Mouse (Mus musculus): Measurements from ENCODE around the gene Gm2696. TPM values are rescaled to one million over a fixed set of nuclear protein-coding genes. Genes with fewer than 3 reads are reported as not detected.
"Not testable (repeated sequence)": the region's sequence is repeated elsewhere in the genome, so short reads cannot be mapped to it uniquely, and the experiment has no call there.

The Gm2696 gene
- polyA plus RNA-seq (2014; fragmentation: Nextera tagmentation; extraction: Ambion mirVana), result not detected in 2 replicates

DNA sequence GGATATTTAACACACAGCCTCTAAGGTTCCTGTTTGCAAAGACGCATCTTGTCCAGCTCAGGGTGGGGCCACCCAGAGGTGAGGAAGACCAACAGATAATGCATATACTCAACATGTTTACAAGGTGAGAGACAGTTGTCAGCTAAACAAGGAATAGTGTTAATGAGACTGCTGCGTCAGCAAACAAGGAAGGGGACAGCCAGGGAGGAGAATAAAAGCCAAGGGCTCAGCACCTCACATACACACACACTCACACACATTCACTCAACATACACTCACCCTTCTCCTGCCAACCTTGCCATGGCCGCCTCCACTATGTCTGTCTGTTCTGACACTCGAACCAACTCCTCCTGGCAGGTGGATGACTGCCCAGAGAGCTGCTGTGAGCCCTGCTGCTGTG is at the start of gene Gm2696:
Gene Gm2696 (plus strand): TSS at position 301 of the 400 bp plus-strand sequence.
- no peak within 1 kb of the TSS for H3K4me2 ChIP-seq (ENCODE audit: low read depth, low read length)
- H3K4me3 ChIP-seq (ENCODE audit: low read depth, low read length), result no peak within 1 kb of the TSS
- H3K9ac ChIP-seq (replicated peaks; ENCODE audit: low read length), result no peak within 1 kb of the TSS
- H3K4me1 ChIP-seq (ENCODE audit: control insufficient read depth, insufficient read depth, low read length), result no peaks in the 10 kb centered on the region
- DNase-seq (ENCODE audit: low spot score), result no peak
- H3K27ac ChIP-seq (replicated peaks; ENCODE audit: low read depth, low read length), result no peak within 1 kb of the TSS
- no peak for ATAC-seq (replicated peaks; ENCODE audit: insufficient number of reproducible peaks, low FRiP score, low TSS enrichment, low read depth)
- WGBS, result 54% methylated on average over 4 of the region's 4 CpGs
- no peaks in the 10 kb centered on the region for H3K9me3 ChIP-seq (replicated peaks; ENCODE audit: control insufficient read depth, low read length)
- H3K36me3 ChIP-seq (replicated peaks; ENCODE audit: control insufficient read depth, insufficient read depth, low read depth, low read length), result no peaks in the 10 kb centered on the region
- H3K27me3 ChIP-seq (ENCODE audit: control insufficient read depth, insufficient read depth, low read length), result no peaks in the 10 kb centered on the region

- Histone ChIP-seq H3K9ac (replicated peaks; ENCODE audit: low read length) (no peak overlapping the region), H3K27ac (replicated peaks; ENCODE audit: low read depth, low read length) (no peak overlapping the region), H3K4me2 (ENCODE audit: low read depth, low read length) (no peak overlapping the region), H3K9me3 (replicated peaks; ENCODE audit: control insufficient read depth, low read length) (no peaks in the 10 kb centered on the region), H3K36me3 (replicated peaks; ENCODE audit: control insufficient read depth, insufficient read depth, low read depth, low read length) (no peaks in the 10 kb centered on the region), H3K4me1 (ENCODE audit: control insufficient read depth, insufficient read depth, low read length) (no peaks in the 10 kb centered on the region), H3K27me3 (ENCODE audit: control insufficient read depth, insufficient read depth, low read length) (no peaks in the 10 kb centered on the region), H3K4me3 (ENCODE audit: low read depth, low read length) (no peak overlapping the region)
- DNase-seq (ENCODE audit: low spot score) (no peak), ATAC-seq (replicated peaks; ENCODE audit: insufficient number of reproducible peaks, low FRiP score, low TSS enrichment, low read depth) (no peak)
- WGBS, result 89% methylated on average over 1 of the region's 1 CpGs
These were observed 44.8 kb upstream of the Gm2696 start for GRCm38 (mm10) chr10:77769727-77770126.

DNA sequence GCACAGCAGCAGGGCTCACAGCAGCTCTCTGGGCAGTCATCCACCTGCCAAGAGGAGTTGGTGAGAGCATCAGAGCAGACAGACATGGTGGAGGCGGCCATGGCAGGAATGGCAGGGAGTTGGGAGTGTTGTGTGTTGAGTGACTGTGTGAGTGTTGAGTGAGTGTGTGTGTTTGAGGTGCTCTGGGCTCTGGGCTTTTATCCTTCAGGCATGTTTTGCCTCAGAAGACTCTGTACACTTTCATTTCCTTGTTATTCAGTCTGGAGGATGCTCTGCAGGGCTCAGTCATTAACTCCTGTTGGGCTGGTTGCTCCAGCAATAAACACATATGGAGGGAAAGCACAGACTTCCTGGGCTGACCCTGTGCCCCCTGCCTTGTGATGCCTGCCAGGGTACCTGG is 43.3 kb upstream of the Gm2696 start, which contains the start of gene Gm3238:
Gene Gm3238 (minus strand): TSS at position 101 of the 400 bp plus-strand sequence.
- ATAC-seq (replicated peaks; ENCODE audit: insufficient number of reproducible peaks, low FRiP score, low TSS enrichment, low read depth); H3K36me3 ChIP-seq (replicated peaks; ENCODE audit: control insufficient read depth, insufficient read depth, low read depth, low read length); DNase-seq (ENCODE audit: low spot score); H3K9ac ChIP-seq (replicated peaks; ENCODE audit: low read length); H3K27ac ChIP-seq (replicated peaks; ENCODE audit: low read depth, low read length); H3K4me2 ChIP-seq (ENCODE audit: low read depth, low read length); H3K4me1 ChIP-seq (ENCODE audit: control insufficient read depth, insufficient read depth, low read length); H3K4me3 ChIP-seq (ENCODE audit: low read depth, low read length); H3K27me3 ChIP-seq (ENCODE audit: control insufficient read depth, insufficient read depth, low read length); H3K9me3 ChIP-seq (replicated peaks; ENCODE audit: control insufficient read depth, low read length): not testable (repeated sequence)
- WGBS, result 71% methylated on average over 1 of the region's 1 CpGs

- not testable (repeated sequence) for H3K9me3 ChIP-seq (replicated peaks; ENCODE audit: control insufficient read depth, low read length); H3K4me1 ChIP-seq (ENCODE audit: control insufficient read depth, insufficient read depth, low read length); H3K9ac ChIP-seq (replicated peaks; ENCODE audit: low read length); H3K36me3 ChIP-seq (replicated peaks; ENCODE audit: control insufficient read depth, insufficient read depth, low read depth, low read length); H3K27me3 ChIP-seq (ENCODE audit: control insufficient read depth, insufficient read depth, low read length); ATAC-seq (replicated peaks; ENCODE audit: insufficient number of reproducible peaks, low FRiP score, low TSS enrichment, low read depth); H3K4me3 ChIP-seq (ENCODE audit: low read depth, low read length); DNase-seq (ENCODE audit: low spot score); H3K27ac ChIP-seq (replicated peaks; ENCODE audit: low read depth, low read length); H3K4me2 ChIP-seq (ENCODE audit: low read depth, low read length)
- WGBS, result 75% methylated on average over 1 of the region's 3 CpGs
These were observed 42.3 kb upstream of the Gm2696 start for GRCm38 (mm10) chr10:77772142-77772541.

- H3K27me3 ChIP-seq (ENCODE audit: control insufficient read depth, insufficient read depth, low read length); H3K9ac ChIP-seq (replicated peaks; ENCODE audit: low read length); H3K4me2 ChIP-seq (ENCODE audit: low read depth, low read length); H3K4me3 ChIP-seq (ENCODE audit: low read depth, low read length); ATAC-seq (replicated peaks; ENCODE audit: insufficient number of reproducible peaks, low FRiP score, low TSS enrichment, low read depth); H3K36me3 ChIP-seq (replicated peaks; ENCODE audit: control insufficient read depth, insufficient read depth, low read depth, low read length); H3K4me1 ChIP-seq (ENCODE audit: control insufficient read depth, insufficient read depth, low read length); DNase-seq (ENCODE audit: low spot score); H3K27ac ChIP-seq (replicated peaks; ENCODE audit: low read depth, low read length); H3K9me3 ChIP-seq (replicated peaks; ENCODE audit: control insufficient read depth, low read length): not testable (repeated sequence)
- WGBS, result 40% methylated on average over 1 of the region's 1 CpGs
These were observed 37.6 kb upstream of the Gm2696 start, which contains the start of gene Gm7138 for GRCm38 (mm10) chr10:77776844-77777243. Gene Gm7138 (minus strand): TSS chr10:77776944.

GRCm38 (mm10) chr10:77782442-77782841 is 32.0 kb upstream of the Gm2696 start, which contains the start of gene Gm3250:
Gene Gm3250 (minus strand): TSS chr10:77782542.
- not testable (repeated sequence) for DNase-seq (ENCODE audit: low spot score); H3K27me3 ChIP-seq (ENCODE audit: control insufficient read depth, insufficient read depth, low read length); H3K4me3 ChIP-seq (ENCODE audit: low read depth, low read length); H3K4me1 ChIP-seq (ENCODE audit: control insufficient read depth, insufficient read depth, low read length); ATAC-seq (replicated peaks; ENCODE audit: insufficient number of reproducible peaks, low FRiP score, low TSS enrichment, low read depth); H3K9ac ChIP-seq (replicated peaks; ENCODE audit: low read length); H3K4me2 ChIP-seq (ENCODE audit: low read depth, low read length); H3K9me3 ChIP-seq (replicated peaks; ENCODE audit: control insufficient read depth, low read length); H3K27ac ChIP-seq (replicated peaks; ENCODE audit: low read depth, low read length); H3K36me3 ChIP-seq (replicated peaks; ENCODE audit: control insufficient read depth, insufficient read depth, low read depth, low read length)
- WGBS, result no CpG with 5 or more reads among the region's 1 CpGs

DNA sequence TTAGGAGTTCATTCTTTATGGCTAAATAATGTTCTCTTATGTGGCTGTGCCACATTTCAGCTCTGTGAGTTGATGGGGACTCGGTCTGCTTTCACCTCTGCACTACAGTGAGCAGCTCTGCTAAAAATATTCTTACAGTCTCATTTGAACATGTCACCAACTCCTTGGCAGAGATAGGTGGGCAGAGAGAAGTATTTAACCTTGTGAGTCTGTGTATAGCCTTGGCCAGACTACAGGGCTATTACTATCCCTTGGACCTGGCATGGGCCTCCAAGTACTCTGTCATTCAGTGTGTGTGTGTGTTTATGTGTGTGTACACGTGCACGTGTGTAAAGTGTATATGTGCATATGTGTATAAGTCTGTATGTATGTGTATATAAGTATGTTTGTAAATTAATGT is 31.1 kb upstream of the Gm2696 start:
- not testable (repeated sequence) for H3K9ac ChIP-seq (replicated peaks; ENCODE audit: low read length); H3K27ac ChIP-seq (replicated peaks; ENCODE audit: low read depth, low read length); H3K4me2 ChIP-seq (ENCODE audit: low read depth, low read length); H3K9me3 ChIP-seq (replicated peaks; ENCODE audit: control insufficient read depth, low read length); H3K4me3 ChIP-seq (ENCODE audit: low read depth, low read length); H3K4me1 ChIP-seq (ENCODE audit: control insufficient read depth, insufficient read depth, low read length); H3K36me3 ChIP-seq (replicated peaks; ENCODE audit: control insufficient read depth, insufficient read depth, low read depth, low read length); H3K27me3 ChIP-seq (ENCODE audit: control insufficient read depth, insufficient read depth, low read length); DNase-seq (ENCODE audit: low spot score); ATAC-seq (replicated peaks; ENCODE audit: insufficient number of reproducible peaks, low FRiP score, low TSS enrichment, low read depth)
- 82% methylated on average over 1 of the region's 3 CpGs for WGBS

- H3K27ac ChIP-seq (replicated peaks; ENCODE audit: low read depth, low read length); H3K9ac ChIP-seq (replicated peaks; ENCODE audit: low read length); H3K4me3 ChIP-seq (ENCODE audit: low read depth, low read length); H3K36me3 ChIP-seq (replicated peaks; ENCODE audit: control insufficient read depth, insufficient read depth, low read depth, low read length); H3K27me3 ChIP-seq (ENCODE audit: control insufficient read depth, insufficient read depth, low read length); H3K4me2 ChIP-seq (ENCODE audit: low read depth, low read length); ATAC-seq (replicated peaks; ENCODE audit: insufficient number of reproducible peaks, low FRiP score, low TSS enrichment, low read depth); H3K9me3 ChIP-seq (replicated peaks; ENCODE audit: control insufficient read depth, low read length); DNase-seq (ENCODE audit: low spot score); H3K4me1 ChIP-seq (ENCODE audit: control insufficient read depth, insufficient read depth, low read length): not testable (repeated sequence)
- WGBS, result no CpG with 5 or more reads among the region's 1 CpGs
These were observed 26.6 kb upstream of the Gm2696 start, which contains the start of gene Gm7137 for GRCm38 (mm10) chr10:77787876-77788275. Gene Gm7137 (minus strand): TSS chr10:77788200.
